Mouse (Mus musculus) kidney, postnatal 0 days (tissue): ENCODE measurements around the gene Iltifb. TPM values are rescaled to one million over a fixed set of nuclear protein-coding genes. Genes with fewer than 3 reads are reported as not detected.
"Not testable (repeated sequence)": the region's sequence is repeated elsewhere in the genome, so short reads cannot be mapped to it uniquely, and the experiment has no call there.

ENCODE experiments used
- ATAC-seq: fragments of 200-750 bp; cut with Nextera tagmentation; replicated peaks from 2 replicates; pipeline ENCODE4 v1.8.0; 2017; ENCODE audit warnings: low read depth, moderate number of reproducible peaks, moderate TSS enrichment, moderate library complexity; ENCODE audit not compliant: low FRiP score
- DNase-seq: peaks from one replicate; pipeline ENCODE4 v3.0.0-alpha.2; 2016; ENCODE audit warnings: low spot score
- H3K27ac ChIP-seq: fragments of 300-500 bp; sonication (generic); 2 replicates; pipeline ENCODE4 v1.5.1; 2014; ENCODE audit warnings: mild to moderate bottlenecking
- H3K27me3 ChIP-seq: fragments of 300-500 bp; sonication (generic); 2 replicates; pipeline ENCODE4 v1.6.1; 2014; ENCODE audit warnings: low read length, mixed read lengths; ENCODE audit not compliant: insufficient read depth
- H3K36me3 ChIP-seq: fragments of 300-500 bp; sonication (generic); 2 replicates; pipeline ENCODE4 v1.6.1; 2014; ENCODE audit warnings: low read length, mixed read lengths; ENCODE audit not compliant: insufficient read depth
- H3K4me1 ChIP-seq: fragments of 300-500 bp; sonication (generic); replicated peaks from 2 replicates; pipeline ENCODE4 v1.6.1; 2014; ENCODE audit warnings: antibody characterized with exemption, low read length, mixed read lengths; ENCODE audit not compliant: insufficient read depth
- H3K4me2 ChIP-seq: fragments of 300-500 bp; sonication (generic); 2 replicates; pipeline ENCODE4 v1.6.1; 2014; ENCODE audit warnings: mild to moderate bottlenecking, low read length, moderate library complexity, mixed read lengths
- H3K4me3 ChIP-seq: fragments of 300-500 bp; sonication (generic); replicated peaks from 2 replicates; pipeline ENCODE4 v1.5.1; 2014; ENCODE audit warnings: low read depth, low read length
- H3K9ac ChIP-seq: fragments of 300-500 bp; sonication (generic); 2 replicates; pipeline ENCODE4 v1.6.1; 2014; ENCODE audit warnings: low read depth, low read length
- H3K9me3 ChIP-seq: fragments of 300-500 bp; sonication (generic); replicated peaks from 2 replicates; pipeline ENCODE4 v1.6.1; 2016; ENCODE audit warnings: low read length, inconsistent platforms, mixed read lengths
- CTCF ChIP-seq: IDR thresholded peaks from 2 replicates; pipeline ENCODE4 v1.5.1; 2016; ENCODE audit warnings: antibody characterized with exemption, low read depth, mild to moderate bottlenecking, moderate library complexity
- WGBS: fragments of 180-500 bp; shearing (Covaris S2); extraction: QIAGEN DNeasy Blood & Tissue Kit; methylation state at CpG from one replicate; pipeline ENCODE4 v1.1.7; 2014; 5-methylcytosine and 5-hydroxymethylcytosine counted together
- polyA plus RNA-seq: library from polyadenylated mRNA; unstranded; fragments of >200 nt; fragmentation: Nextera tagmentation; extraction: Ambion mirVana; gene quantifications from 2 replicates; pipeline ENCODE4 v1.2.1, GENCODE M21; 2015

Gene Iltifb
- polyA plus RNA-seq, 1 experiment from 2014 or later: not detected

DNA sequence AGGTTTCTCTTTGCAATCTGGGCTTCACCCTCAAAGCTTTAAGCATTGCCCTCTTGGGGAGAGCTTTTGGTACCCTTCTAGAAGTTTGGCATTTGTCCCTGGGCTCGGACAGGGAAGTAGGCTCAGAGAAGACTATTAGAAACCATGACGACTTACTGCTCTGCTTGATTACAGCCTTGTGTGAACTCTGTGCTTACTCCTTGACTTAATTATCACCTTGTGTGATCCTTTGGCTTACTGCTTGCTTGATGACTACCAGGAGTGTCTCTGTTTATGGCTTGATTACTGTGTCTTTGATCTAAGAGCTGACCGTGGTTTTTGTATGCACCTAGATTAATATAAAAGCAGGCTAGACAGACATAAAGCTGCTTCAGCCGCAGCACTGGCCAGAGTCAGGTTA, 16.8 kb downstream of the Iltifb start:
- H3K9ac ChIP-seq, H3K27ac ChIP-seq, H3K27me3 ChIP-seq, H3K36me3 ChIP-seq, H3K4me1 ChIP-seq, H3K9me3 ChIP-seq, ATAC-seq, H3K4me2 ChIP-seq, DNase-seq, H3K4me3 ChIP-seq: not testable (repeated sequence)
- no CpG with 5 or more reads among the region's 4 CpGs for WGBS

DNA sequence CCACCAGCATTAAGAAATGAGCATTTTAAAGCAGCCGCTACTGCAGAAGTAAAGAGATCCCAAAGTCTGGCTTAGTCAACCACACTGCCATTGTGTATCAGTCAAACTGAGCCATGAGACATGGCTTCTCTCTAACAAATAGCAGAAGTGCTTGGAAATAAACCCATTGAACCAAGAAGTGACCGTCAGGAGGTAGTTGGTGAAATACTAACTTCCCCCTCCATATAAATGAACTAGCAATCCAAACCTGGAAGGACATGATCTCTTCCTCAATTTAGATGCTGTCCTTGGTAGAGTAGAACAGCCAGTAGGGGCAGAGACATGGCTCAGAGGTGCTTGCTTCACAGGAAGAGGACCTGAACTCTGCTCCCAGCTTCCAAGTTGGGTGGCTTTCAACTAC, 23.4 kb downstream of the Iltifb start:
- not testable (repeated sequence) for H3K4me3 ChIP-seq, H3K9me3 ChIP-seq, H3K4me2 ChIP-seq, DNase-seq, H3K9ac ChIP-seq, H3K27me3 ChIP-seq, H3K4me1 ChIP-seq, H3K36me3 ChIP-seq, ATAC-seq, H3K27ac ChIP-seq
- 100% methylated on average over 1 of the region's 2 CpGs for WGBS

DNA sequence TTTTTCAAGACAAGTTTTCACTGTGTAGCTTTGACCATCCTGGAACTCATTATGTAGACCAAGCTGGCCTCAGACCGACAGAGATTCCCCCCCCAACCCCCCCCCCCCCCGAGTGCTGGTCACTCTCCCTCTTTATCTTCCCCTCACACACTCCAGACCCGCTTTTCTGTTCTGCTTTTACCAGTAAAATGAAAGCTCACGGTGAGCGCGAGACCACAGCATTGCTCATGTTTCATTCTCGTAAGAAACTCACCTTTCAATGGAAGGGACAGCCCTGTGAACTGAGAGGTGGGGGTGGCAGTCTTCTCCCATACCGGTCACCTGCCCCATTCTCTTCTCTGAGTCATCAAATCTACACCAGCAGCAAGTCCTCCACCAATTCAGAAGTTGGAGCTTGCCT, 26.0 kb downstream of the Iltifb start:
- not testable (repeated sequence) for H3K4me1 ChIP-seq, H3K27me3 ChIP-seq, H3K36me3 ChIP-seq, ATAC-seq, H3K27ac ChIP-seq, H3K4me3 ChIP-seq, DNase-seq, H3K9ac ChIP-seq, H3K4me2 ChIP-seq, H3K9me3 ChIP-seq
- WGBS: 40% methylated on average over 1 of the region's 8 CpGs

DNA sequence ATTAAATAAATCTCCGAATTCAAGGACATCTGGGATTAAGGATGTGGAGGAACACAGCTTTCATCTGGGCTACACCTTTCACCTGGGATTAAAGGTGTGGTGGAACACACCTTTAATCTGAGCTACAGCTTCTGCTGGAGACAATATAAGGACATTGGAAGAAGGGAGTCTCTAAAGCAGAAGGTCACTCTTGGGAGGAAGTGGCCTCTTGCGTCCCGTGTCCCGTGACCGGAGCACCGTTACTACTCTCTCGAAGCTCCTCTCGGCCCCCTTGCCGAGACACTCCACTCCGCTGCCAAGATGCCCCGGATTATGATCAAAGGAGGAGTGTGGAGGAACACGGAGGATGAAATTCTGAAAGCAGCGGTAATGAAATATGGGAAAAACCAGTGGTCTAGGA, 36.5 kb downstream of the Iltifb start, which contains the start of gene Gm32802:
Gm32802 (plus strand) TSS at position 301 of the 400 bp plus-strand sequence.
- H3K36me3 ChIP-seq, H3K4me3 ChIP-seq, ATAC-seq, DNase-seq, H3K9me3 ChIP-seq, H3K9ac ChIP-seq, H3K4me1 ChIP-seq, H3K4me2 ChIP-seq, H3K27ac ChIP-seq, H3K27me3 ChIP-seq: not testable (repeated sequence)
- no CpG with 5 or more reads among the region's 13 CpGs for WGBS

DNA sequence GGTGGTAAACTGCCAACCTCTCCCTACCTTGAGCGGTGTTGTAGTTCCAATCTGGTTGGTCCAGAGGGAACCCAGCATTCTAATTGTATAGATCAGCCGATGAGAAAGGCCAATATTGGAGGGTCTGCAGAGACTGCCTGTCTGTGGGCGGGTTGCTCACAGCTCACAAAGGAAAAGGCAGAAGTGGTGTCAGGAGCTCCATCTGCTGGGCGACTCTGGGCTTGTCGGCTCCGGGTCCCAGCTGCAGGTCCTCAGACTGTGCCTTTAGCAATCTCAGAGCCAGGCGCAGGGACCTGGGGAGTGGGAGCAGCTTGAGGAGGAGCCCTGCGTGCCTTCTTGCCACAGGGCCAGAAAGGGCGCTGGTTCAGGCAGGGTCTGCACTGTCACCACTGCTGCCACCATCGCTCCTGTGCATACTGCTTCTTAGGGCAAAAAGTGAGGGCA, 44.0 kb downstream of the Iltifb start:
- no peaks in the 10 kb centered on the region for H3K4me1 ChIP-seq
- no peak for ATAC-seq
- H3K9ac ChIP-seq: no peak overlapping the region
- DNase-seq: peak; percentile 53
- no peaks in the 10 kb centered on the region for H3K36me3 ChIP-seq
- no peak overlapping the region; the same call in 1 of the 2 replicates for H3K4me2 ChIP-seq
- no peak overlapping the region for H3K27ac ChIP-seq
- no peak overlapping the region for H3K4me3 ChIP-seq
- WGBS: 17% methylated on average over 10 of the region's 10 CpGs
- H3K27me3 ChIP-seq: no peaks in the 10 kb centered on the region
- H3K9me3 ChIP-seq: no peaks in the 10 kb centered on the region
- TF ChIP-seq CTCF: peak; percentile 74

DNA sequence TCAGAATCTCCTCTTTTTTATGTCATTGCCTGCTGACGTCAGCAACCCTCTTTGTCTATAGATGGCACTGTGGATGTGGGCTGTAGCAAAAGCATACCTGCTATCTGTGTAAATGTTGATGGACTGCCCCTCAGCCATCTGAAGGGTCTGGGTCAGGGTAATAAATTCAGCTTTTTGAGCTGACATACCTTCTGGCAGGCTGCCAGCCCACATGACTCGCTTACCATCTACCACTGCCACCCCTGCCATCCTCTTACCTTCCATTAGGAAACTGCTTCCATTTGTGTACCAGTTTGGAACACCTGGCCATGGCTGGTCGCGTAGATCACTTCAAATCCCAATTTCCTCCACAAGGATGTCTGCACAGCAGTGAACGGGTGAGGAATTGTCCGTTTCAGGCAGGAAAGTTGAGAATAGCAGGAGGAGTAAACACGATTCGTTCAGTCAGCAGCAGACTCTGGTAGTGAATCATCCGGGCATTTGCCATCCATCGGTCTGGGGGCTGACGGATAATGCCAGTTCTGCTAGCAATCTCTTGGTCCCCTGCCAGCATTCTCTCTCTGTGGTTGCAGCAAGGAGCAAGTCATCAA, 45.7 kb downstream of the Iltifb start:
- 55% methylated on average over 11 of the region's 11 CpGs for WGBS
- not testable (repeated sequence) for H3K4me1 ChIP-seq, H3K4me2 ChIP-seq, H3K27ac ChIP-seq, H3K4me3 ChIP-seq, H3K9me3 ChIP-seq, DNase-seq, H3K36me3 ChIP-seq, H3K27me3 ChIP-seq, H3K9ac ChIP-seq, ATAC-seq

DNA sequence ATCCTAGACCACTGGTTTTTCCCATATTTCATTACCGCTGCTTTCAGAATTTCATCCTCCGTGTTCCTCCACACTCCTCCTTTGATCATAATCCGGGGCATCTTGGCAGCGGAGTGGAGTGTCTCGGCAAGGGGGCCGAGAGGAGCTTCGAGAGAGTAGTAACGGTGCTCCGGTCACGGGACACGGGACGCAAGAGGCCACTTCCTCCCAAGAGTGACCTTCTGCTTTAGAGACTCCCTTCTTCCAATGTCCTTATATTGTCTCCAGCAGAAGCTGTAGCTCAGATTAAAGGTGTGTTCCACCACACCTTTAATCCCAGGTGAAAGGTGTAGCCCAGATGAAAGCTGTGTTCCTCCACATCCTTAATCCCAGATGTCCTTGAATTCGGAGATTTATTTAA, 54.2 kb downstream of the Iltifb start, which contains the start of gene Gm32717:
Gm32717 (minus strand) TSS at position 101 of the 400 bp plus-strand sequence.
- no CpG with 5 or more reads among the region's 13 CpGs for WGBS

More for the DNA sequence above, 54.2 kb downstream of the Iltifb start, which contains the start of gene Gm32717:
- not testable (repeated sequence) for H3K4me3 ChIP-seq, H3K9me3 ChIP-seq, H3K27me3 ChIP-seq, H3K4me1 ChIP-seq, H3K36me3 ChIP-seq, H3K27ac ChIP-seq, H3K4me2 ChIP-seq, ATAC-seq, H3K9ac ChIP-seq, DNase-seq

Other genes with a start within 250 kb of the Iltifb start
- gene Mdm1, start 153.2 kb downstream of the Iltifb start, polyA plus RNA-seq: 16.1 and 19.4 TPM in 2 replicates
- gene Il22, start 90.1 kb downstream of the Iltifb start, polyA plus RNA-seq: not detected in 2 replicates
- gene Gm32717, start 54.3 kb downstream of the Iltifb start, polyA plus RNA-seq: not detected in 2 replicates
- gene Gm32802, start 36.4 kb downstream of the Iltifb start, polyA plus RNA-seq: not detected in 2 replicates
- 0.06 TPM in 1 of 2 replicates, not detected in the other for gene Gm9040, start 31.9 kb upstream of the Iltifb start, polyA plus RNA-seq
- 0.06 TPM in 1 of 2 replicates, not detected in the other for gene Gm9044, start 37.4 kb upstream of the Iltifb start, polyA plus RNA-seq
- 0.08 and 0.11 TPM in 2 replicates for gene Gm9045, start 42.8 kb upstream of the Iltifb start, polyA plus RNA-seq
- gene Gm9046, start 48.2 kb upstream of the Iltifb start, polyA plus RNA-seq: not detected in 2 replicates
- not detected in 2 replicates for gene Gm9048, start 53.6 kb upstream of the Iltifb start, polyA plus RNA-seq
- gene Gm9049, start 59.1 kb upstream of the Iltifb start, polyA plus RNA-seq: 0.08 and 0.11 TPM in 2 replicates
- not detected in 2 replicates for gene Ifng, start 146.0 kb upstream of the Iltifb start, polyA plus RNA-seq